Mouse (Mus musculus): ENCODE data around the gene Gm5741.

GRCm38 (mm10) chr8:85073041-85073612 lies 5.3 kb upstream of the Gm5741 start:
- no peak for TF ChIP-seq CTCF (IDR thresholded peaks at IDR 0.05)
- no peak for TF ChIP-seq POLR2A (IDR thresholded peaks at IDR 0.05; ENCODE audit: insufficient read depth, low read depth, low read length)
- TF ChIP-seq EP300 (IDR thresholded peaks at IDR 0.05; ENCODE audit: insufficient read depth, low read depth, low read length), result no peak
